Mouse (Mus musculus) 3T3-L1 (cell line): ENCODE data around the gene Usp20.
A peak's percentile ranks its signal among the peaks of the same experiment; 100 is the strongest.
"Not testable (repeated sequence)": the region's sequence is repeated elsewhere in the genome, so short reads cannot be mapped to it uniquely, and the experiment has no call there.

Experiments
- DNase-seq: peaks from one replicate; pipeline ENCODE4 v3.0.0-alpha.2; 2015; ENCODE audit warnings: low read depth, low spot score

Usp20 gene

GRCm38 (mm10) chr2:30981790-30982513 lies at the start of gene Usp20, which contains the start of gene BC005624:
Gene Usp20, plus strand, starts transcription at chr2:30982279.
Gene BC005624, minus strand, starts transcription at chr2:30982201.
- DNase-seq: peak; percentile 100

- DNase-seq: no peak
Measured at GRCm38 (mm10) chr2:30933032-30933431, 49.0 kb upstream of the Usp20 start.

- DNase-seq: peak; percentile 92
Measured at GRCm38 (mm10) chr2:30933917-30934450, 48.1 kb upstream of the Usp20 start.

GRCm38 (mm10) chr2:30936808-30937207 lies 45.3 kb upstream of the Usp20 start:
- no peak for DNase-seq

- no peak for DNase-seq
Measured at GRCm38 (mm10) chr2:30937731-30938130, 44.3 kb upstream of the Usp20 start.

GRCm38 (mm10) chr2:30938574-30938991 lies 43.5 kb upstream of the Usp20 start:
- no peak for DNase-seq

- DNase-seq: no peak
Measured at GRCm38 (mm10) chr2:30941586-30941985, 40.5 kb upstream of the Usp20 start.

GRCm38 (mm10) chr2:30942116-30942515 lies 40.0 kb upstream of the Usp20 start:
- DNase-seq: not testable (repeated sequence)

GRCm38 (mm10) chr2:30942603-30943011 lies 39.5 kb upstream of the Usp20 start:
- peak; percentile 91 for DNase-seq

- DNase-seq: no peak
Measured at GRCm38 (mm10) chr2:30952457-30952823, 29.6 kb upstream of the Usp20 start.

GRCm38 (mm10) chr2:30952824-30953490 lies 29.1 kb upstream of the Usp20 start, which contains the start of gene Tor1b:
Gene Tor1b, plus strand, starts transcription at chr2:30952959.
- DNase-seq: peak; percentile 96

- peak; percentile 59 for DNase-seq
Measured at GRCm38 (mm10) chr2:30954797-30955196, 27.3 kb upstream of the Usp20 start.

- DNase-seq: no peak
Measured at GRCm38 (mm10) chr2:30957511-30957910, 24.6 kb upstream of the Usp20 start.

- no peak for DNase-seq
Measured at GRCm38 (mm10) chr2:30958726-30959125, 23.4 kb upstream of the Usp20 start.

- no peak for DNase-seq
Measured at GRCm38 (mm10) chr2:30959856-30960255, 22.2 kb upstream of the Usp20 start.

- DNase-seq: no peak
Measured at GRCm38 (mm10) chr2:30962570-30963254, 19.4 kb upstream of the Usp20 start.

GRCm38 (mm10) chr2:30965627-30966026 lies 16.5 kb upstream of the Usp20 start:
- no peak for DNase-seq

- peak; percentile 20 for DNase-seq
Measured at GRCm38 (mm10) chr2:30966826-30967225, 15.3 kb upstream of the Usp20 start.

- peak; percentile 94 for DNase-seq
Measured at GRCm38 (mm10) chr2:30967352-30968327, 14.4 kb upstream of the Usp20 start, which contains the start of gene Tor1a. Gene Tor1a, minus strand, starts transcription at chr2:30967933.

- DNase-seq: peak; percentile 16
Measured at GRCm38 (mm10) chr2:30983024-30983423, 945 bp downstream of the Usp20 start.
